Comparison of ENCODE assay signal across 9 mouse cellular contexts in the genomic region with DNA sequence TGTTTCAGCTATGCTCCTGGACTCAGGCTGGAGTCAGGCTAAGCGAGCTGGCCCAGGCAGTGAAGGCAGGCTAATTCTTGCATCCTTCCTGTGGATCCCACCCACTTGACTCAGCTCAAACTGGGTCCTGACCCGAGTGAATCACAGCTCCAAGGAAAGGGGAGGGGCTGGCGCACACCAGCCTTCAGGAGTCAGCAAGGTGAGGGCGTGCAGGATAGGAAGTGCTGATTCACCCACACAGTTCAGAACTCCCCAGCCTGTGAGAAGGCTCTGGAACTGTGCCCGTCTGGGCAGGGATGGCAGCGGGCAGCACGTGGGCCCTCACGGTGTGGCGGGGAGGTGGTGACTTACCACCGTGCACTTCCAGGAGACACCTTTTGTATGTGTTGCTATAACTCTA. TPM values are rescaled to one million over a fixed set of nuclear protein-coding genes. Genes with fewer than 3 reads are reported as not detected.
A peak's percentile ranks its signal among the peaks of the same experiment; 100 is the strongest.
DNase-seq lines count a peak whose midpoint lies in the region; ATAC-seq lines count a peak whose summit lies in the region.
"Had no signal": no experiment of that assay in that cellular context is flagged by ENCODE, and none has a peak within 500 bp of the region (broad histone marks: within the 10 kb centered on the region; RNA-seq: fewer than 3 reads in every experiment).

No protein-coding gene starts in this region.

- 0 out of 2 replicates have a peak, but pooled peaks cover 5% of the 10 kb centered on the region for H3K4me1 ChIP-seq in kidney, embryonic 16.5 days (ENCODE audit: insufficient read depth, low read length)
- H3K4me1 ChIP-seq in midbrain, embryonic 11.5 days (ENCODE audit: control insufficient read depth, insufficient read depth, low read length): no peaks in the 10 kb centered on the region
- H3K4me1 ChIP-seq: neural tube, embryonic 13.5 days had no signal

- H3K4me2 ChIP-seq in kidney, embryonic 16.5 days (replicated peaks; ENCODE audit: low read depth, low read length): no peak overlapping the region
- no peak overlapping the region for H3K4me2 ChIP-seq in midbrain, embryonic 11.5 days
- H3K4me2 ChIP-seq: neural tube, embryonic 13.5 days had no signal

- ATAC-seq in kidney, embryonic 16.5 days (ENCODE audit: low FRiP score, low TSS enrichment): peak; percentile 69; the same call in 1 of the 2 replicates
- no peak for ATAC-seq in midbrain, embryonic 11.5 days (ENCODE audit: low FRiP score)

- H3K9me3 ChIP-seq in kidney, embryonic 16.5 days (ENCODE audit: low read length): no peaks in the 10 kb centered on the region
- no peaks in the 10 kb centered on the region for H3K9me3 ChIP-seq in midbrain, embryonic 11.5 days (ENCODE audit: control insufficient read depth, low read length)
- H3K9me3 ChIP-seq: neural tube, embryonic 13.5 days had no signal

- H3K27me3 ChIP-seq in kidney, embryonic 16.5 days (ENCODE audit: insufficient read depth, low read length): no peaks in the 10 kb centered on the region
- H3K27me3 ChIP-seq in midbrain, embryonic 11.5 days (ENCODE audit: control insufficient read depth, insufficient read depth, low read length): no peaks in the 10 kb centered on the region
- H3K27me3 ChIP-seq: neural tube, embryonic 13.5 days had no signal

- 74% methylated on average over 10 of the region's 10 CpGs for WGBS in kidney, embryonic 16.5 days
- 85% methylated on average over 10 of the region's 10 CpGs for WGBS in midbrain, embryonic 11.5 days

- DNase-seq in 3T3-L1 (ENCODE audit: low read depth, low spot score): peak; percentile 81
- DNase-seq in adrenal gland, adult 2 months: peak; percentile 90
- peak; percentile 80 to 82 for DNase-seq in heart, adult 18-20 months
- peak; percentile 70 for DNase-seq in testis, postnatal 10 days (ENCODE audit: low spot score)
- DNase-seq in layer of hippocampus, adult 8-10 months (ENCODE audit: low spot score in 2 of 2): no peak
- no peak for DNase-seq in midbrain, embryonic 11.5 days (ENCODE audit: low spot score, missing footprints)
- no peak for DNase-seq in spleen, postnatal 14 days (ENCODE audit: low spot score in 2 of 2)

- no peaks in the 10 kb centered on the region for H3K36me3 ChIP-seq in kidney, embryonic 16.5 days (ENCODE audit: insufficient read depth, low read length)
- no peaks in the 10 kb centered on the region for H3K36me3 ChIP-seq in midbrain, embryonic 11.5 days (ENCODE audit: control insufficient read depth, insufficient read depth, low read length)
- H3K36me3 ChIP-seq: neural tube, embryonic 13.5 days had no signal

- H3K4me3 ChIP-seq in kidney, embryonic 16.5 days (ENCODE audit: low read length): no peak overlapping the region
- no peak overlapping the region for H3K4me3 ChIP-seq in midbrain, embryonic 11.5 days (ENCODE audit: low read depth, low read length)
- H3K4me3 ChIP-seq: neural tube, embryonic 13.5 days had no signal

- no peak overlapping the region for H3K27ac ChIP-seq in kidney, embryonic 16.5 days (ENCODE audit: low read length)
- H3K27ac ChIP-seq in midbrain, embryonic 11.5 days (ENCODE audit: low read depth, low read length): no peak overlapping the region
- H3K27ac ChIP-seq: neural tube, embryonic 13.5 days had no signal

- H3K9ac ChIP-seq in kidney, embryonic 16.5 days (replicated peaks; ENCODE audit: low read length): no peak overlapping the region
- H3K9ac ChIP-seq in midbrain, embryonic 11.5 days (ENCODE audit: low read length): no peak overlapping the region
- H3K9ac ChIP-seq: neural tube, embryonic 13.5 days had no signal

RNA-seq across cellular contexts. Expression of gene Proser2, which starts 11.8 kb away (rescaled TPM):
- total RNA-seq in adrenal gland, adult 2 months (2021): 10 to 100 TPM in 1 of 2 experiments, 1 to 10 TPM in 1; 8.7 to 18.7 TPM
- polyA plus RNA-seq in adrenal gland, adult 2 months (2012; rRNA removed): 12.1 and 15.6 TPM in 2 replicates
- 10 to 100 TPM; 20.2 to 24.3 TPM for total RNA-seq in heart, adult 18-20 months (2021)
- 14.1 TPM in 2 replicates for polyA plus RNA-seq in kidney, embryonic 16.5 days (2015; fragmentation: Nextera tagmentation; extraction: Ambion mirVana)
- 1 to 10 TPM; 1.5 to 2.4 (median 1.9) TPM for total RNA-seq in layer of hippocampus, adult 8-10 months (2022)
- 2.5 and 3.5 TPM in 2 replicates for polyA plus RNA-seq in midbrain, embryonic 11.5 days (2014; fragmentation: Nextera tagmentation; extraction: Ambion mirVana)

Comparison
In these comparisons a context has a peak if more than half of its experiments do, and no peak if none do; other contexts are left out.
1. DNase-seq: peak in 3T3-L1 (single experiment), adrenal gland, adult 2 months (single experiment), heart, adult 18-20 months (2 of 2) and testis, postnatal 10 days (single experiment); none in layer of hippocampus, adult 8-10 months (0 of 2), midbrain, embryonic 11.5 days (single experiment) and spleen, postnatal 14 days (0 of 2).